Mouse (Mus musculus): Measurements from ENCODE around the gene Prkn. TPM values are rescaled to one million over a fixed set of nuclear protein-coding genes. Genes with fewer than 3 reads are reported as not detected.

Gene Prkn
- total RNA-seq, 1 experiment: 1.7 TPM

- DNase-seq (ENCODE audit: low read depth, low spot score): no peak
- Histone ChIP-seq H3K27ac (ENCODE audit: insufficient read depth, low read depth, low read length, poor library complexity, severe bottlenecking) (no peak overlapping the region), H3K36me3 (ENCODE audit: control insufficient read depth, insufficient read depth, low read length, poor library complexity, severe bottlenecking) (no peaks in the 10 kb centered on the region), H3K9ac (ENCODE audit: insufficient read depth, low read depth, low read length, poor library complexity, severe bottlenecking) (no peak overlapping the region), H3K4me1 (ENCODE audit: control insufficient read depth in 2 of 2, insufficient read depth in 2 of 2, low read length in 2 of 2, poor library complexity in 1 of 2) (no peaks in the 10 kb centered on the region), H3K9me3 (ENCODE audit: control insufficient read depth, insufficient read depth, low read depth, low read length) (no peaks in the 10 kb centered on the region), H3K4me3 (ENCODE audit: insufficient read depth in 1 of 2, low read depth in 1 of 2, low read length in 2 of 2, poor library complexity in 1 of 2, severe bottlenecking in 1 of 2) (no peak overlapping the region)
- in situ Hi-C loops (cut with MboI; ENCODE audit: low sequenced_read_pairs in 2 of 2, unreplicated experiment in 2 of 2): no loop called here
- TF ChIP-seq ZNF384 (IDR thresholded peaks at IDR 0.05; ENCODE audit: low read depth, low read length): no peak
- TF ChIP-seq CHD2 (IDR thresholded peaks at IDR 0.05; ENCODE audit: low read depth, low read length): no peak
- no peak for TF ChIP-seq MAFK (IDR thresholded peaks at IDR 0.05; ENCODE audit: insufficient read depth, low read depth, low read length)
- TF ChIP-seq ZC3H11A (IDR thresholded peaks at IDR 0.05; ENCODE audit: borderline replicate concordance, low read depth, low read length): no peak
- no peak for TF ChIP-seq HCFC1 (IDR thresholded peaks at IDR 0.05; ENCODE audit: borderline replicate concordance, insufficient read depth, low read length)
These were observed 725.5 kb downstream of the Prkn start for GRCm38 (mm10) chr17:11565681-11566080.

- DNase-seq (ENCODE audit: low read depth, low spot score): no peak
- in situ Hi-C loops (cut with MboI; ENCODE audit: low sequenced_read_pairs in 2 of 2, unreplicated experiment in 2 of 2): no loop called here
- H3K4me3 ChIP-seq (ENCODE audit: insufficient read depth in 1 of 2, low read depth in 1 of 2, low read length in 2 of 2, poor library complexity in 1 of 2, severe bottlenecking in 1 of 2): no peak overlapping the region
These were observed 730.2 kb downstream of the Prkn start for GRCm38 (mm10) chr17:11570392-11570791.

GRCm38 (mm10) chr17:11573666-11574065 is 733.5 kb downstream of the Prkn start:
- Histone ChIP-seq H3K4me1 (ENCODE audit: control insufficient read depth in 2 of 2, insufficient read depth in 2 of 2, low read length in 2 of 2, poor library complexity in 1 of 2) (no peaks in the 10 kb centered on the region), H3K36me3 (ENCODE audit: control insufficient read depth, insufficient read depth, low read length, poor library complexity, severe bottlenecking) (no peaks in the 10 kb centered on the region), H3K4me3 (ENCODE audit: insufficient read depth in 1 of 2, low read depth in 1 of 2, low read length in 2 of 2, poor library complexity in 1 of 2, severe bottlenecking in 1 of 2) (no peak overlapping the region), H3K27ac (ENCODE audit: insufficient read depth, low read depth, low read length, poor library complexity, severe bottlenecking) (no peak overlapping the region), H3K9ac (ENCODE audit: insufficient read depth, low read depth, low read length, poor library complexity, severe bottlenecking) (no peak overlapping the region), H3K9me3 (ENCODE audit: control insufficient read depth, insufficient read depth, low read depth, low read length) (no peaks in the 10 kb centered on the region)
- TF ChIP-seq ZNF384 (IDR thresholded peaks at IDR 0.05; ENCODE audit: low read depth, low read length): no peak
- TF ChIP-seq MAFK (IDR thresholded peaks at IDR 0.05; ENCODE audit: insufficient read depth, low read depth, low read length): no peak
- no peak for TF ChIP-seq HCFC1 (IDR thresholded peaks at IDR 0.05; ENCODE audit: borderline replicate concordance, insufficient read depth, low read length)
- TF ChIP-seq ZC3H11A (IDR thresholded peaks at IDR 0.05; ENCODE audit: borderline replicate concordance, low read depth, low read length): no peak
- TF ChIP-seq CHD2 (IDR thresholded peaks at IDR 0.05; ENCODE audit: low read depth, low read length): no peak
- no peak for DNase-seq (ENCODE audit: low read depth, low spot score)
- in situ Hi-C loops (cut with MboI; ENCODE audit: low sequenced_read_pairs in 2 of 2, unreplicated experiment in 2 of 2): no loop called here

More at GRCm38 (mm10) chr17:11570392-11570791, 730.2 kb downstream of the Prkn start:
- Histone ChIP-seq H3K9ac (ENCODE audit: insufficient read depth, low read depth, low read length, poor library complexity, severe bottlenecking) (no peak overlapping the region), H3K9me3 (ENCODE audit: control insufficient read depth, insufficient read depth, low read depth, low read length) (no peaks in the 10 kb centered on the region), H3K27ac (ENCODE audit: insufficient read depth, low read depth, low read length, poor library complexity, severe bottlenecking) (no peak overlapping the region), H3K36me3 (ENCODE audit: control insufficient read depth, insufficient read depth, low read length, poor library complexity, severe bottlenecking) (no peaks in the 10 kb centered on the region), H3K4me1 (ENCODE audit: control insufficient read depth in 2 of 2, insufficient read depth in 2 of 2, low read length in 2 of 2, poor library complexity in 1 of 2) (no peaks in the 10 kb centered on the region)
- no peak for TF ChIP-seq CHD2 (IDR thresholded peaks at IDR 0.05; ENCODE audit: low read depth, low read length)
- no peak for TF ChIP-seq MAFK (IDR thresholded peaks at IDR 0.05; ENCODE audit: insufficient read depth, low read depth, low read length)
- no peak for TF ChIP-seq HCFC1 (IDR thresholded peaks at IDR 0.05; ENCODE audit: borderline replicate concordance, insufficient read depth, low read length)
- no peak for TF ChIP-seq ZC3H11A (IDR thresholded peaks at IDR 0.05; ENCODE audit: borderline replicate concordance, low read depth, low read length)
- no peak for TF ChIP-seq ZNF384 (IDR thresholded peaks at IDR 0.05; ENCODE audit: low read depth, low read length)

GRCm38 (mm10) chr17:11585491-11585890 is 745.3 kb downstream of the Prkn start:
- TF ChIP-seq MAFK (IDR thresholded peaks at IDR 0.05; ENCODE audit: insufficient read depth, low read depth, low read length) (no peak), HCFC1 (IDR thresholded peaks at IDR 0.05; ENCODE audit: borderline replicate concordance, insufficient read depth, low read length) (no peak), ZNF384 (IDR thresholded peaks at IDR 0.05; ENCODE audit: low read depth, low read length) (no peak), ZC3H11A (IDR thresholded peaks at IDR 0.05; ENCODE audit: borderline replicate concordance, low read depth, low read length) (no peak), CHD2 (IDR thresholded peaks at IDR 0.05; ENCODE audit: low read depth, low read length) (no peak)
- H3K9me3 ChIP-seq (ENCODE audit: control insufficient read depth, insufficient read depth, low read depth, low read length): no peaks in the 10 kb centered on the region
- DNase-seq (ENCODE audit: low read depth, low spot score): no peak
- H3K4me1 ChIP-seq (ENCODE audit: control insufficient read depth in 2 of 2, insufficient read depth in 2 of 2, low read length in 2 of 2, poor library complexity in 1 of 2): no peaks in the 10 kb centered on the region
- no peak overlapping the region for H3K9ac ChIP-seq (ENCODE audit: insufficient read depth, low read depth, low read length, poor library complexity, severe bottlenecking)
- H3K27ac ChIP-seq (ENCODE audit: insufficient read depth, low read depth, low read length, poor library complexity, severe bottlenecking): no peak overlapping the region
- H3K36me3 ChIP-seq (ENCODE audit: control insufficient read depth, insufficient read depth, low read length, poor library complexity, severe bottlenecking): no peaks in the 10 kb centered on the region
- in situ Hi-C loops (cut with MboI; ENCODE audit: low sequenced_read_pairs in 2 of 2, unreplicated experiment in 2 of 2): no loop called here
- H3K4me3 ChIP-seq (ENCODE audit: insufficient read depth in 1 of 2, low read depth in 1 of 2, low read length in 2 of 2, poor library complexity in 1 of 2, severe bottlenecking in 1 of 2): no peak overlapping the region

GRCm38 (mm10) chr17:11607931-11608330 is 767.7 kb downstream of the Prkn start:
- Histone ChIP-seq H3K4me3 (ENCODE audit: insufficient read depth in 1 of 2, low read depth in 1 of 2, low read length in 2 of 2, poor library complexity in 1 of 2, severe bottlenecking in 1 of 2) (no peak overlapping the region), H3K9me3 (ENCODE audit: control insufficient read depth, insufficient read depth, low read depth, low read length) (no peaks in the 10 kb centered on the region), H3K27ac (ENCODE audit: insufficient read depth, low read depth, low read length, poor library complexity, severe bottlenecking) (no peak overlapping the region), H3K4me1 (ENCODE audit: control insufficient read depth in 2 of 2, insufficient read depth in 2 of 2, low read length in 2 of 2, poor library complexity in 1 of 2) (0 out of 4 replicates have a peak, but pooled peaks cover 0 to 2% of the 10 kb centered on the region in 2 experiments), H3K36me3 (ENCODE audit: control insufficient read depth, insufficient read depth, low read length, poor library complexity, severe bottlenecking) (no peaks in the 10 kb centered on the region), H3K9ac (ENCODE audit: insufficient read depth, low read depth, low read length, poor library complexity, severe bottlenecking) (no peak overlapping the region)
- in situ Hi-C loops (cut with MboI; ENCODE audit: low sequenced_read_pairs in 2 of 2, unreplicated experiment in 2 of 2): no loop called here
- no peak for DNase-seq (ENCODE audit: low read depth, low spot score)
- no peak for TF ChIP-seq ZC3H11A (IDR thresholded peaks at IDR 0.05; ENCODE audit: borderline replicate concordance, low read depth, low read length)
